Mouse (Mus musculus): ENCODE measurements around the gene Armh2. TPM values are rescaled to one million over a fixed set of nuclear protein-coding genes. Genes with fewer than 3 reads are reported as not detected.

Gene Armh2
- polyA plus RNA-seq, 1 experiment from 2014 or later: not detected

GRCm38 (mm10) chr13:24721502-24721901 lies 19.5 kb upstream of the Armh2 start:
- no peak overlapping the region for H3K27ac ChIP-seq
- H3K36me3 ChIP-seq: peaks cover 7% of the 10 kb centered on the region; the same call in 1 of the 2 replicates
- no peak for DNase-seq (ENCODE audit: low spot score)
- no peaks in the 10 kb centered on the region for H3K9me3 ChIP-seq
- 0 out of 2 replicates have a peak, but pooled peaks cover 3% of the 10 kb centered on the region for H3K4me1 ChIP-seq
- H3K4me3 ChIP-seq: no peak overlapping the region
- H3K27me3 ChIP-seq (ENCODE audit: insufficient read depth, poor library complexity, severe bottlenecking): no peaks in the 10 kb centered on the region
- 67% methylated on average over 10 of the region's 10 CpGs for WGBS

GRCm38 (mm10) chr13:24723699-24724394 lies 17.2 kb upstream of the Armh2 start:
- Histone ChIP-seq H3K36me3 (peaks cover 7% of the 10 kb centered on the region; the same call in 1 of the 2 replicates), H3K27ac (no peak overlapping the region), H3K27me3 (ENCODE audit: insufficient read depth, poor library complexity, severe bottlenecking) (no peaks in the 10 kb centered on the region), H3K9me3 (no peaks in the 10 kb centered on the region), H3K4me1 (0 out of 2 replicates have a peak, but pooled peaks cover 3% of the 10 kb centered on the region), H3K4me3 (no peak overlapping the region)
- DNase-seq (ENCODE audit: low spot score): no peak
- 57% methylated on average over 8 of the region's 8 CpGs for WGBS

GRCm38 (mm10) chr13:24724395-24724759 lies 16.7 kb upstream of the Armh2 start:
- H3K4me3 ChIP-seq: no peak overlapping the region
- no peaks in the 10 kb centered on the region for H3K27me3 ChIP-seq (ENCODE audit: insufficient read depth, poor library complexity, severe bottlenecking)
- H3K4me1 ChIP-seq: 0 out of 2 replicates have a peak, but pooled peaks cover 3% of the 10 kb centered on the region
- WGBS: 58% methylated on average over 4 of the region's 4 CpGs
- H3K9me3 ChIP-seq: no peaks in the 10 kb centered on the region
- H3K27ac ChIP-seq: no peak overlapping the region
- H3K36me3 ChIP-seq: peaks cover 4% of the 10 kb centered on the region; the same call in 1 of the 2 replicates
- no peak for DNase-seq (ENCODE audit: low spot score)

GRCm38 (mm10) chr13:24729128-24729527 lies 11.9 kb upstream of the Armh2 start:
- Histone ChIP-seq H3K4me3 (no peak overlapping the region), H3K4me1 (no peaks in the 10 kb centered on the region), H3K27me3 (ENCODE audit: insufficient read depth, poor library complexity, severe bottlenecking) (no peaks in the 10 kb centered on the region), H3K27ac (no peak overlapping the region), H3K9me3 (no peaks in the 10 kb centered on the region), H3K36me3 (peaks cover 4% of the 10 kb centered on the region; the same call in 1 of the 2 replicates)
- WGBS: 84% methylated on average over 5 of the region's 5 CpGs
- no peak for DNase-seq (ENCODE audit: low spot score)

- H3K36me3 ChIP-seq: 0 out of 2 replicates have a peak, but pooled peaks cover 3% of the 10 kb centered on the region
- no peak for DNase-seq (ENCODE audit: low spot score)
- H3K9me3 ChIP-seq: no peaks in the 10 kb centered on the region
- H3K27me3 ChIP-seq (ENCODE audit: insufficient read depth, poor library complexity, severe bottlenecking): no peaks in the 10 kb centered on the region
- H3K4me3 ChIP-seq: no peak overlapping the region
- WGBS: 86% methylated on average over 5 of the region's 5 CpGs
- no peaks in the 10 kb centered on the region for H3K4me1 ChIP-seq
- no peak overlapping the region for H3K27ac ChIP-seq
Observed at GRCm38 (mm10) chr13:24734502-24734901, 6.5 kb upstream of the Armh2 start.

- Histone ChIP-seq H3K27me3 (ENCODE audit: insufficient read depth, poor library complexity, severe bottlenecking) (no peaks in the 10 kb centered on the region), H3K36me3 (0 out of 2 replicates have a peak, but pooled peaks cover 5% of the 10 kb centered on the region), H3K4me3 (no peak overlapping the region), H3K9me3 (no peaks in the 10 kb centered on the region), H3K4me1 (no peaks in the 10 kb centered on the region), H3K27ac (no peak overlapping the region)
- WGBS: 69% methylated on average over 6 of the region's 6 CpGs
- DNase-seq (ENCODE audit: low spot score): no peak
Observed at GRCm38 (mm10) chr13:24735608-24736131, 5.4 kb upstream of the Armh2 start.

- Histone ChIP-seq H3K4me3 (no peak overlapping the region), H3K9me3 (no peaks in the 10 kb centered on the region), H3K27ac (no peak overlapping the region), H3K4me1 (no peaks in the 10 kb centered on the region), H3K27me3 (ENCODE audit: insufficient read depth, poor library complexity, severe bottlenecking) (no peaks in the 10 kb centered on the region), H3K36me3 (peaks cover 35% of the 10 kb centered on the region)
- WGBS: 76% methylated on average over 3 of the region's 3 CpGs
- no peak for DNase-seq (ENCODE audit: low spot score)
Observed at GRCm38 (mm10) chr13:24747823-24748222, 6.8 kb downstream of the Armh2 start.

GRCm38 (mm10) chr13:24750807-24751206 lies 9.8 kb downstream of the Armh2 start:
- Histone ChIP-seq H3K4me3 (no peak overlapping the region), H3K27me3 (ENCODE audit: insufficient read depth, poor library complexity, severe bottlenecking) (no peaks in the 10 kb centered on the region), H3K27ac (no peak overlapping the region), H3K36me3 (peaks cover 62% of the 10 kb centered on the region), H3K4me1 (no peaks in the 10 kb centered on the region), H3K9me3 (no peaks in the 10 kb centered on the region)
- no peak for DNase-seq (ENCODE audit: low spot score)
- 91% methylated on average over 8 of the region's 8 CpGs for WGBS

GRCm38 (mm10) chr13:24751396-24751795 lies 10.4 kb downstream of the Armh2 start:
- WGBS: 90% methylated on average over 8 of the region's 8 CpGs

GRCm38 (mm10) chr13:24756756-24757155 lies 15.7 kb downstream of the Armh2 start:
- H3K27ac ChIP-seq: no peak overlapping the region
- H3K9me3 ChIP-seq: no peaks in the 10 kb centered on the region
- H3K4me3 ChIP-seq: no peak overlapping the region
- 93% methylated on average over 3 of the region's 3 CpGs for WGBS
- no peak for DNase-seq (ENCODE audit: low spot score)
- peaks cover 76% of the 10 kb centered on the region for H3K36me3 ChIP-seq
- peaks cover 5% of the 10 kb centered on the region for H3K4me1 ChIP-seq
- H3K27me3 ChIP-seq (ENCODE audit: insufficient read depth, poor library complexity, severe bottlenecking): no peaks in the 10 kb centered on the region

More at GRCm38 (mm10) chr13:24751396-24751795, 10.4 kb downstream of the Armh2 start:
- Histone ChIP-seq H3K27me3 (ENCODE audit: insufficient read depth, poor library complexity, severe bottlenecking) (no peaks in the 10 kb centered on the region), H3K4me1 (no peaks in the 10 kb centered on the region), H3K9me3 (no peaks in the 10 kb centered on the region), H3K27ac (no peak overlapping the region), H3K4me3 (no peak overlapping the region), H3K36me3 (peaks cover 68% of the 10 kb centered on the region)
- DNase-seq (ENCODE audit: low spot score): no peak

- peaks cover 13% of the 10 kb centered on the region for H3K4me1 ChIP-seq
- H3K4me3 ChIP-seq: no peak overlapping the region
- WGBS: 80% methylated on average over 12 of the region's 12 CpGs
- no peaks in the 10 kb centered on the region for H3K9me3 ChIP-seq
- no peak for DNase-seq (ENCODE audit: low spot score)
- H3K27me3 ChIP-seq (ENCODE audit: insufficient read depth, poor library complexity, severe bottlenecking): no peaks in the 10 kb centered on the region
- no peak overlapping the region for H3K27ac ChIP-seq
- H3K36me3 ChIP-seq: peaks cover 65% of the 10 kb centered on the region
Observed at GRCm38 (mm10) chr13:24757820-24758564, 17.0 kb downstream of the Armh2 start.

- WGBS: 90% methylated on average over 10 of the region's 10 CpGs
- no peaks in the 10 kb centered on the region for H3K9me3 ChIP-seq
- peaks cover 13% of the 10 kb centered on the region for H3K4me1 ChIP-seq
- DNase-seq (ENCODE audit: low spot score): no peak
- no peak overlapping the region for H3K4me3 ChIP-seq
- H3K27ac ChIP-seq: no peak overlapping the region
- peaks cover 53% of the 10 kb centered on the region for H3K36me3 ChIP-seq
- H3K27me3 ChIP-seq (ENCODE audit: insufficient read depth, poor library complexity, severe bottlenecking): no peaks in the 10 kb centered on the region
Observed at GRCm38 (mm10) chr13:24759451-24759850, 18.4 kb downstream of the Armh2 start.

GRCm38 (mm10) chr13:24760351-24760870 lies 19.4 kb downstream of the Armh2 start:
- Histone ChIP-seq H3K27me3 (ENCODE audit: insufficient read depth, poor library complexity, severe bottlenecking) (no peaks in the 10 kb centered on the region), H3K27ac (peak overlapping the region; percentile 99), H3K4me3 (peak overlapping the region; percentile 98), H3K4me1 (peaks cover 13% of the 10 kb centered on the region), H3K9me3 (no peaks in the 10 kb centered on the region), H3K36me3 (peaks cover 44% of the 10 kb centered on the region)
- WGBS: 71% methylated on average over 5 of the region's 5 CpGs
- no peak for DNase-seq (ENCODE audit: low spot score)
